Mouse (Mus musculus): ENCODE results near the gene Cxcl1.

Gene Cxcl1

DNA sequence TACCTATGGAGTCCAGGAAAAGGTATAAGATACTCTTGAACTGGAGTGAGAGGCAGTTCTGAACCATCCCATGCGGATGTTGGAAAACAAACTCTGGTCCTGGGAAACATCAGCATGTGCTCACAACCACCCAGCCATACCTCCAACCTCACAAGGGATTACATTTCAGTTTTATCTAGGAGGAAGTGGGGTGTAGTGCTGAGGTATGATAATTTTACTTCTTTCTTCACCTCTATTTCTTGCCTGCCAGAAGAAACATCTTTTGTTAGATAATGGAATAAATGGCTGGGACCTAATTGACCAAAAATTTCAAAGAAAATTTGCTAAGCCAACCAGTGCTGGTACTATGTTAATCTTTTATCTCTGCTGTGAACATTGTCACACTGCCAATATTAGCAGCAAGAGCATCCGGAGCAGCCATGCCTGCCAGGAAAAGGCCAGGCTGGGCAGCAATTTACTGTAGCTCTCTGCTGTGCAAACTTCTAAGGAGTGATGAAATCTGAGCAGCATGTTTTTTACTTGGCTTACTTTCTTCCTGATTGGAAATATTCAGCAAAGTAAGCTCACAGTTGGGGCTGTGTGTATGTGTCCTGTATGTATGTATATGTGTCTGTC lies 6.3 kb upstream of the Cxcl1 start:
- DNase-seq (ENCODE audit: inconsistent age in 2 of 2, low spot score in 1 of 2): peak in 1 of 2 experiments; percentile 34

DNA sequence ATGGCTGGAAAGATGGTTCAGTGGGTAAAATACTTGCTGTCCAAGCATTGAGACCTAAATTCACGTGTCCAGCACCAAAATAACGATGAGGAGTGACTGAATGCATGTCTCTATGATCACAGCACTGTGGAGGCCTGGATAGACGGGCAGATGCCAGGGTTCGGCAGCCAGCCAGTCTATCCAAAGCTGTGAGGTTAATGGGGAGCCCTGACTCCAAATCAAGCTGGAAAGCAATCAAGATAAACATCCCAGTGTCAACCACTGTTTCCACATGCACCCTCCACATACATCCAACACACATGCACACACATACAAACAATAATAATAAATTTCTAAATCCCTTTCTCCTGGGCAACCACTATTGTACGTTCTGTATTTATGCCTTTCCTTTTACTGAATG lies 2.4 kb upstream of the Cxcl1 start:
- DNase-seq (ENCODE audit: inconsistent age in 2 of 2, low spot score in 1 of 2): peak in 1 of 2 experiments; percentile 12

DNA sequence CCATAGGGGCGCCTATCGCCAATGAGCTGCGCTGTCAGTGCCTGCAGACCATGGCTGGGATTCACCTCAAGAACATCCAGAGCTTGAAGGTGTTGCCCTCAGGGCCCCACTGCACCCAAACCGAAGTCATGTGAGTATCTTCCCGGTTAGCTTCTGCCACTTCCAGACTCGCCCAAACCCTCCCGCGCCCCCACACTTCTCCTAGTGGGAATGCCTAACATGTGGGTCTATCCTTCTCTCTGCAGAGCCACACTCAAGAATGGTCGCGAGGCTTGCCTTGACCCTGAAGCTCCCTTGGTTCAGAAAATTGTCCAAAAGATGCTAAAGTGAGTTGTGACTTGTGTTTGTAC lies 398 bp downstream of the Cxcl1 start:
- no peak for DNase-seq (ENCODE audit: inconsistent age in 2 of 2, low spot score in 1 of 2)

GRCm38 (mm10) chr5:90894231-90894630 lies 3.2 kb downstream of the Cxcl1 start:
- peak in 1 of 2 experiments; percentile 13 for DNase-seq (ENCODE audit: inconsistent age in 2 of 2, low spot score in 1 of 2)

DNA sequence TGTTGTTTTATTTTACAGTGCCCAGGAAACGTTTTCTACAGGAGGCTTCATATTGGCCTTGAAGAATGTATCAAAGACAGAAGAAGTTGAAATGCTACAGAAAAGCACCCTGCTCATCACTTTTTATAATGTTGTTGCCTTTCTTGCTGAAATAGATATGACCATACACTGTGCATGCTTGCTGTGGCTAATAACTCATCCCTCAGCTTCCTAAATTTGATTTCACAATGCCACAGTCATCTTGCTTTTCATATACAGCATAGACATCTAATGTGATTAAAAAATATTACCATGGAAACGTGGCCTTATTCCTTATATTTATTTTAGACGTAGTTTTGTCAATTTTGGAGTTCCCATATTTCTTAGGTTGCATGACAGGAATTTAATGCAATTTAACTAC lies 6.4 kb downstream of the Cxcl1 start:
- DNase-seq (ENCODE audit: inconsistent age in 2 of 2, low spot score in 1 of 2): no peak

- DNase-seq (ENCODE audit: inconsistent age in 2 of 2, low spot score in 1 of 2): no peak
Observed at GRCm38 (mm10) chr5:90899308-90899707, 8.3 kb downstream of the Cxcl1 start.

DNA sequence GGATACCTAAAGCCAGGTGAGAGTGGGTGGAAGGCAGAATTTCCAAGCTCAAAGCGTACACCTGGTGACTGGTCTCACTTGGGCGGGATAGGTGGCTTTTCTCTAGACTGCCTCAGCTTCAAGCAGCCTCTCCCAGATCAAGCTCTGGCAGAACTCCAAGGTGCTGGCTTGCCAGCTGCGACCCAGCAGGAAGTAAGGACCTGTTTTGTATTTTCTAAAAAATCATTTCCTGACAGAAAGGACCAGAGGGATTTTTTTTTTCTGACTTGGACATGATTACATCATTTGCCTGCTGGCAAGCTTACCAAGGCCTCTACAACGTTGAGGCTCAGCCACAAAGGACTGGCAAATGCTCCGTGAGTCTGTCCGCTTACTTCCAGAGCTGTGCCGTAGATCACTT lies 9.1 kb downstream of the Cxcl1 start:
- DNase-seq (ENCODE audit: inconsistent age in 2 of 2, low spot score in 1 of 2): peak; percentile 59 to 84

DNA sequence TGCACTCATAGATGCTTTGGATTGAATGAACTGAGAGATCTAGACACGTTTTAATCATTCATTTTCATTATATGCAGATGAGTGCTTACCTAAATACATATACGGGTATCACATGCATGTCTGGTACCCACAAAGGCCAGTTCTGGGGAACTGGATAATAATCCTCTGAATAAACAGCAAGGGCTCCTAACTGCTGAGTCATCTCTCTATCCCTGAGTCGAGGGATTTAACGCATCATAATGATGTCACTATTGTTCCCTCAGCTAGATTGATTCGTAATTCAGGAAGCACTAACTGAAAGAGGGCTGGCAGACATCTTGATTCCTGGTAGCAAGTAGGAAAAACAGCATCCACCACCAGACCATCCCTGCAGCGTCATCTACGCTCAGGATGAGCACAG lies 9.6 kb downstream of the Cxcl1 start:
- no peak for DNase-seq (ENCODE audit: inconsistent age in 2 of 2, low spot score in 1 of 2)

DNA sequence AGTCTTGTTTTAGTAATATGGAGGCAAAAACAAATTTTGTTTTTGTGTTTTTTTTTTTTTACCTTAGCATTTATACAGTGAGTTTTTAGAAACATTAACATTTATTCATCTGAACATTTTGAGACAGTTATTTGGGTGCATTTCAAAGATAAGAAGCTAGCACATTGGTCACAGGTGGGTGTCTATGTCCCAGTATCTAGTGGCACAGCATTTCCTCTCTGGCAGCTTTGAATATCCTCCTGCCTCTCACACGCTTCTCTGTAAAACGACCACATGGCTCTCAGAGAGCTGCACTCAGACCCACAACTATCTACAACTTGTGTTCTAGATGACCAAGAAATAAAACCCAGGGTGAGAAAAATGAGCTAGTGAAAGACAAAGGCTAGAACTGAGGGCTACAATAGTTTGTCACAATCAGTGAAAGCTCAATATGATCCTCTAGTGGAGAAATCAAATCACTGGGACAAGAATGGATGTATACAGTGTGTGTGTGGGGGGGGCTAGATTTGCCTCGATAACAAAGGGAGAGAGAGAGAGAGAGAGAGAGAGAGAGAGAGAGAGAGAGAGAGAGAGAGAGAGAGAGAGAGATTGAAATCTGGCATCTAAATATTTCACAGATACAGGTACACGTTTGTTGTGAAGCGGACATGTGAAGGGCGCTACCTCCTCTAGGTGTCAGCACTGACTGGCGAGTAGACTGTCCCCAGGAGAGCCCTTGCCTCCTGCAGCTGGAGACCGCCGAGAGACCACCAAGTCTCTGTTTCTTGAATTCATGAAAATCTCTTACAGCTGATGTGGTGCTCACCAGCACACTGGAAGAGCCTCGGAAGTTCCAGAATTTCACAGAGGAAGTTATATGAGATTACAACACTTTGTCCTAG lies 11.6 kb downstream of the Cxcl1 start:
- DNase-seq (ENCODE audit: inconsistent age in 2 of 2, low spot score in 1 of 2): no peak

DNA sequence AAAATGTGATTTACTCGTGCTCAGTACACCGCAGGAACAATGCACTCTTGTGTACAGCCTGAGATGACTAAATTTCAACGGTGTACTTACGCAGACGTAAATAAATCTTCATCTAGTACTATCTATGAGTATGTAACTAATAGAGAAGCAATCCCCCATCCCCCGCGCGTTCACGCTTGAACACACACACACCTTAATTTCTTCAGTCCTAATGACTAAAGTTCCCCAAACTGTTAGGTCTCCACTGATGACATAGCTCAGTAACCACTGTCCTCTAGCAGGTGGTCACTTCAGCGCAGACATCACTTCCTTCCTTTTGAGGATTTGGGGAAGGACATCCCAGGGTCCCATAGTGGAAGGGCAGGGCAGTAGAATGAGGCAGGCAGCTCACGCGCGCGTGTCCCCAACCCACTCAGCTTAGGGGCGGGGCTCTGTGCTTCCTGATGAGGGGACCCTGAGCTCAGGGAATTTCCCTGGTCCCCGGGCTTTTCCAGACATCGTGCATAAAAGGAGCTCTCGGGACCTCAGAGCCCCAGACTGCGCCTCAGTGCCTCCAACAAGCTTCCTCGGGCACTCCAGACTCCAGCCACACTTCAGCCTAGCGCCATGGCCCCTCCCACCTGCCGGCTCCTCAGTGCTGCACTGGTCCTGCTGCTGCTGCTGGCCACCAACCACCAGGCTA lies 12.4 kb downstream of the Cxcl1 start, which contains the start of gene Cxcl2:
TSS of gene Cxcl2 (plus strand) at position 533 of the 682 bp plus-strand sequence.
- DNase-seq (ENCODE audit: inconsistent age in 2 of 2, low spot score in 1 of 2): peak in 1 of 2 experiments; percentile 38

DNA sequence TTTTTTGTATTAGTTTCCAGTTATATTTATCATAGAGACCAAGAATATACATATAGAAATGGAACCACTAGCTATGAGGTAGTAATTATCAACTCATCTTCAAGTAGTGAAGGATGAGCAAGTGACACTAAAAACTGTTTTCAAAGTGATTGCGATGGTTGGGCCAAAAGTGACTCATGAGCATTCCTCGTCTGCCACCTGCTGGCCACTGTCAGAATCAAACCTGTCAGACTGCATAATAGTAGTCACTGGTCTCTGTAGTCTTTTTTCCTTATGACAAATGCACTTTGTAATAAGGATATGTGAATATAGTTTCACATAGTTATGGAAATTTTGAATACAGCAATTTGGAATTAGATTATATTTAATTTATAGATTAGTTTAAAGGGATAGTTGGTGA lies 17.9 kb downstream of the Cxcl1 start:
- peak; percentile 52 to 88 for DNase-seq (ENCODE audit: inconsistent age in 2 of 2, low spot score in 1 of 2)

DNA sequence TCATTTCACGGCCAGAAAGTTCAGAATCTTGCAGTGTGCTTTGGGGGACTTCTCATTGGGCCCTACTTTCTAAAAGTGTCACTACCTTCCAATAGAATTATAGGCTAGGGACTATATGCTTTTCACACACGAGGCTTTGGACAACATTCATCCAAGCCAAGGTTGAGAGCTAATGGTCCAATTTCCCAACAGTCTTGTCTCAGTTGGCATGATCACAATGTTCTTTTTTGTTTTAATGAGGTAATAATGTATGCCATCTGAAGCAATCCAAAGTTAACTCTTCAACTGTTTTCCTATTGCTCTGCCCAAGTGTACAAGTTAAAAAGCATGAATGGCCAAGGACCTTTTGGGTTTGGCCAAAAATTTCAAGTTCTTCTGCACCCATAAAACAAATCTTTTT lies 28.5 kb downstream of the Cxcl1 start:
- DNase-seq (ENCODE audit: inconsistent age in 2 of 2, low spot score in 1 of 2): no peak

DNA sequence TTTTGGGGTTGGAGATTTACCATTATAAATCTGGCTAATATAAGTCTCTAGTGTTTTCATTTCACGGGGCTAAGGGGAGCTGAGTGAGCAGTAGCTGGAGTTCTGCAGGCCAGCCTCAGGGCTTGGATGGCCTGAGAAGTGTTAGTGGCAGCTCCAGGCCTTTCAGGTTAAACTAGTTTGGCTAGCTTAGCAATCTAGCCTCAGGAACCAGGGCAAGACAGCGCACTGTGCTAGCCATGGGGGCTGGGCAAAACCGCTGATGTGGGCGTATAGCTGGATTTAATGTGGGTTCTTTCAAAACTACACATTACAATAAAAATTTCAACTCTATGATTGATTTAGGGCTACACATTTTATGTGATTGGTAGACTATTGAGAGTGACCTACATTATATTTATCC lies 31.9 kb downstream of the Cxcl1 start:
- no peak for DNase-seq (ENCODE audit: inconsistent age in 2 of 2, low spot score in 1 of 2)

GRCm38 (mm10) chr5:90930546-90930945 lies 39.5 kb downstream of the Cxcl1 start:
- DNase-seq (ENCODE audit: inconsistent age in 2 of 2, low spot score in 1 of 2): no peak

DNA sequence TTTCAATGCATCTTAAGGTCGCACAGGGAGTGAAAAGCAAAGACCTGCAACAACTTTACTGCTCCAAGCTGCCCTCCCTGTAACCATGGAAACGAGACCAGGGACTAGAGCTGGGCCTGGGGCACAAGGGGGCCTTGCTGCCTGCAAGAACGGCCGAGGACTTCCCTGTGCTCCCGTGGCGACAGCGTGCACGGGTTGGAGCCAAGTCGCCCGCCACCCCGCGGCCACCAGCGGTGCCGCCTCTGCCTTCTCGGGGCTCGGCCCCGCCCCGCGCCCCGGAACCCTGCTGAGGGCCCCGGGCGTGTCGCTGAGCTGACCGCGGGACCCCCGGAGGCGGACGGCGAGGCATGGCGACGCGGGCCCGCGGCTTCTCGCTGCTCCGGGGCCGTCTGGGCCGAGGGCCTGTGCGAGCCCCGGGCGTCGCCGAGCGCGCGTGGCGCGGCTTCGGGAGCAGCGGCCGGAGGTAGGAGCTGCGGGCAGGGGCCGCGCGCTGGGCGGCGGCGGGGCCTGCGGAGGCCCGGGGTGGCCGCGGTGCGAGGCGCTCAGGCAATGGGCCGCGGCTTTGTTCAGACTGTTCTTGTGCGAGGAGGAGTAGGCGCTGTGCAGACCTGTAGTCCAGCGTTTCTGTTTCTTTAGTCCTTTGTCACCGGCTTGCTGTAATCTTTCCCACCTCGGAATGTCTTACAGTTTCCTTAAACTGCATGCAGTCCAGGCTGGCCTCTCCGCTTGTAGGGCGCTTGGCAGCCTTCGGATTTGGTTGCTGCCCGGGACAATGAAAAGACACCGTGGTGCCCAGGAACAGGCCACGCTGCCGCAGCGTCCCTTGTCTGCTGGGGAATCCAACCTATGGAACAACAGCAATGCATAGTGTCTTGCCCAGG lies 40.2 kb downstream of the Cxcl1 start, which contains the start of gene Mthfd2l:
TSS of gene Mthfd2l (plus strand) at position 147 of the 881 bp plus-strand sequence.
- DNase-seq (ENCODE audit: inconsistent age in 2 of 2, low spot score in 1 of 2): peak; percentile 90 to 96

DNA sequence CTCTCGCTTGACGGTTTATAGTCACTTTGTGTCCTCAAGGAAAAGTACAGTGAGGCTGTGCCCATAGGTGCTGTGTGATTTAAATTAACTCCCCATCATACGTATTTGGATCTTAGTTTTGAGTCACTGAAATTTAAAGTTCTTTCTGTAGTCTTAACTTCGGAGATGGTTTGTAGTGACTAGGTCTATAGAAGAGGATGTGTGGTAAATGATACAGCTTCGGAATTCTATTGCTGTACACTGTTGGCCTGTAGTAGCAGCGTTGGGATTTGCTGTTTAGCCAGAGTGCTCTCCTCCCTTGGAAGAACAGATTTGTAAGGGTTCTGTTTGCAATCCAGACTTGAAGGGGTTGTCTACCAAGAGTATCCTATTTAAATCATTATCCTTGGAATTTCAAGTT lies 40.9 kb downstream of the Cxcl1 start:
- no peak for DNase-seq (ENCODE audit: inconsistent age in 2 of 2, low spot score in 1 of 2)

GRCm38 (mm10) chr5:90936706-90937105 lies 45.7 kb downstream of the Cxcl1 start:
- DNase-seq (ENCODE audit: inconsistent age in 2 of 2, low spot score in 1 of 2): peak in 1 of 2 experiments; percentile 20

Measured in adrenal gland, adult (tissue).